Mouse (Mus musculus) lung, postnatal 0 days (tissue): ENCODE measurements around the gene Cubn. TPM values are rescaled to one million over a fixed set of nuclear protein-coding genes. Genes with fewer than 3 reads are reported as not detected.
A peak's percentile ranks its signal among the peaks of the same experiment; 100 is the strongest.

ENCODE experiments used
- ATAC-seq: fragments of 200-750 bp; cut with Nextera tagmentation; 2 replicates; pipeline ENCODE4 v1.8.0; 2017; ENCODE audit warnings: moderate library complexity
- DNase-seq: peaks from one replicate; pipeline ENCODE4 v3.0.0-alpha.2; 2016; ENCODE audit warnings: low spot score
- H3K27ac ChIP-seq: fragments of 300-500 bp; sonication (generic); 2 replicates; pipeline ENCODE4 v1.5.1; 2014; ENCODE audit warnings: antibody characterized with exemption, mild to moderate bottlenecking, low read length, mixed read lengths
- H3K27me3 ChIP-seq: fragments of 300-500 bp; sonication (generic); replicated peaks from 2 replicates; pipeline ENCODE4 v1.6.1; 2014; ENCODE audit warnings: low read length, mixed read lengths; ENCODE audit not compliant: insufficient read depth
- H3K36me3 ChIP-seq: fragments of 300-500 bp; sonication (generic); 2 replicates; pipeline ENCODE4 v1.6.1; 2014; ENCODE audit warnings: low read length, mixed read lengths; ENCODE audit not compliant: insufficient read depth
- H3K4me1 ChIP-seq: fragments of 300-500 bp; sonication (generic); 2 replicates; pipeline ENCODE4 v1.6.1; 2014; ENCODE audit warnings: antibody characterized with exemption, low read depth, low read length, mixed read lengths; ENCODE audit not compliant: insufficient read depth
- H3K4me2 ChIP-seq: fragments of 300-500 bp; sonication (generic); replicated peaks from 2 replicates; pipeline ENCODE4 v1.6.1; 2014; ENCODE audit warnings: low read depth, mild to moderate bottlenecking, low read length, moderate library complexity, mixed read lengths
- H3K4me3 ChIP-seq: fragments of 300-500 bp; sonication (generic); 2 replicates; pipeline ENCODE4 v1.5.1; 2014; ENCODE audit warnings: low read depth, low read length
- H3K9ac ChIP-seq: fragments of 300-500 bp; sonication (generic); replicated peaks from 2 replicates; pipeline ENCODE4 v1.6.1; 2014; ENCODE audit warnings: low read depth, mild to moderate bottlenecking
- H3K9me3 ChIP-seq: fragments of 300-500 bp; sonication (generic); 2 replicates; pipeline ENCODE4 v1.6.1; 2016; ENCODE audit warnings: low read length, mixed read lengths
- CTCF ChIP-seq: IDR thresholded peaks from 2 replicates; pipeline ENCODE4 v1.5.1; 2016; ENCODE audit warnings: antibody characterized with exemption, mild to moderate bottlenecking
- EP300 ChIP-seq: IDR thresholded peaks from 2 replicates; pipeline ENCODE4 v1.6.1; 2016; ENCODE audit warnings: antibody characterized with exemption, mild to moderate bottlenecking, control low read depth
- WGBS: fragments of 180-500 bp; shearing (Covaris S2); extraction: QIAGEN DNeasy Blood & Tissue Kit; methylation state at CpG from one replicate; pipeline ENCODE4 v1.1.7; 2014; 5-methylcytosine and 5-hydroxymethylcytosine counted together
- polyA plus RNA-seq: library from polyadenylated mRNA; unstranded; fragments of >200 nt; fragmentation: Nextera tagmentation; extraction: Ambion mirVana; gene quantifications from 2 replicates; pipeline ENCODE4 v1.2.1, GENCODE M21; 2015

Gene Cubn
- polyA plus RNA-seq, 1 experiment from 2014 or later, result 0.24 TPM

- no peak overlapping the region; the same call in none of the 2 replicates for H3K27ac ChIP-seq
- H3K27me3 ChIP-seq, result no peaks in the 10 kb centered on the region
- WGBS, result 59% methylated on average over 3 of the region's 3 CpGs
- TF ChIP-seq CTCF, result no peak
- TF ChIP-seq EP300, result no peak
- DNase-seq, result no peak
- peaks cover 3% of the 10 kb centered on the region; the same call in 1 of the 2 replicates for H3K4me1 ChIP-seq
- no peaks in the 10 kb centered on the region for H3K9me3 ChIP-seq
- no peak for ATAC-seq
- H3K4me3 ChIP-seq, result no peak overlapping the region
- no peak overlapping the region for H3K9ac ChIP-seq
- no peak overlapping the region for H3K4me2 ChIP-seq
- no peaks in the 10 kb centered on the region for H3K36me3 ChIP-seq
These were observed 83.3 kb downstream of the Cubn start for GRCm38 (mm10) chr2:13408333-13408732.

GRCm38 (mm10) chr2:13407698-13408097, 83.9 kb downstream of the Cubn start:
- peak overlapping the region; percentile 34 for H3K27ac ChIP-seq
- peak; percentile 92 for TF ChIP-seq EP300
- TF ChIP-seq CTCF, result no peak
- H3K27me3 ChIP-seq, result no peaks in the 10 kb centered on the region
- H3K9ac ChIP-seq, result no peak overlapping the region
- H3K36me3 ChIP-seq, result no peaks in the 10 kb centered on the region
- H3K4me2 ChIP-seq, result no peak overlapping the region
- H3K9me3 ChIP-seq, result no peaks in the 10 kb centered on the region
- no peak overlapping the region for H3K4me3 ChIP-seq
- DNase-seq (peak; percentile 60), ATAC-seq (peak; percentile 76)
- peaks cover 3% of the 10 kb centered on the region; the same call in 1 of the 2 replicates for H3K4me1 ChIP-seq

- 25% methylated on average over 5 of the region's 5 CpGs for WGBS
- TF ChIP-seq CTCF (no peak), EP300 (no peak)
- peak; percentile 63 for ATAC-seq
- Histone ChIP-seq H3K27me3 (no peaks in the 10 kb centered on the region), H3K9me3 (no peaks in the 10 kb centered on the region), H3K4me3 (no peak overlapping the region), H3K4me1 (peaks cover 3% of the 10 kb centered on the region; the same call in 1 of the 2 replicates), H3K9ac (no peak overlapping the region), H3K27ac (peak overlapping the region; percentile 34), H3K36me3 (no peaks in the 10 kb centered on the region), H3K4me2 (no peak overlapping the region)
- peak; percentile 59 for DNase-seq
These were observed 84.3 kb downstream of the Cubn start for GRCm38 (mm10) chr2:13407272-13407671.

GRCm38 (mm10) chr2:13404986-13405678, 86.5 kb downstream of the Cubn start:
- H3K9ac ChIP-seq, result no peak overlapping the region
- TF ChIP-seq CTCF (no peak), EP300 (no peak)
- no peak overlapping the region for H3K4me2 ChIP-seq
- peaks cover 3% of the 10 kb centered on the region; the same call in 1 of the 2 replicates for H3K4me1 ChIP-seq
- no peaks in the 10 kb centered on the region for H3K9me3 ChIP-seq
- ATAC-seq (no peak), DNase-seq (peak; percentile 21)
- no peak overlapping the region for H3K27ac ChIP-seq
- no peak overlapping the region for H3K4me3 ChIP-seq
- H3K36me3 ChIP-seq, result no peaks in the 10 kb centered on the region
- 67% methylated on average over 5 of the region's 5 CpGs for WGBS
- no peaks in the 10 kb centered on the region for H3K27me3 ChIP-seq

- H3K27ac ChIP-seq, result peak overlapping the region; percentile 28; the same call in 1 of the 2 replicates
- H3K36me3 ChIP-seq, result no peaks in the 10 kb centered on the region
- no peak overlapping the region for H3K4me3 ChIP-seq
- H3K9ac ChIP-seq, result no peak overlapping the region
- DNase-seq (peak; percentile 79), ATAC-seq (peak; percentile 33)
- no peaks in the 10 kb centered on the region for H3K27me3 ChIP-seq
- WGBS, result 66% methylated on average over 6 of the region's 6 CpGs
- no peak overlapping the region for H3K4me2 ChIP-seq
- no peaks in the 10 kb centered on the region for H3K9me3 ChIP-seq
- TF ChIP-seq CTCF, result no peak
- peak; percentile 48 for TF ChIP-seq EP300
- H3K4me1 ChIP-seq, result peaks cover 3% of the 10 kb centered on the region; the same call in 1 of the 2 replicates
These were observed 90.8 kb downstream of the Cubn start for GRCm38 (mm10) chr2:13400831-13401230.

- ATAC-seq (peak; percentile 18; the same call in 1 of the 2 replicates), DNase-seq (peak; percentile 31)
- no peak overlapping the region for H3K4me2 ChIP-seq
- 43% methylated on average over 5 of the region's 5 CpGs for WGBS
- H3K36me3 ChIP-seq, result no peaks in the 10 kb centered on the region
- TF ChIP-seq CTCF, result no peak
- no peak for TF ChIP-seq EP300
- no peak overlapping the region for H3K4me3 ChIP-seq
- H3K27me3 ChIP-seq, result no peaks in the 10 kb centered on the region
- H3K9me3 ChIP-seq, result no peaks in the 10 kb centered on the region
- H3K4me1 ChIP-seq, result peaks cover 3% of the 10 kb centered on the region; the same call in 1 of the 2 replicates
- H3K9ac ChIP-seq, result no peak overlapping the region
- peak overlapping the region; percentile 77 for H3K27ac ChIP-seq
These were observed 92.0 kb downstream of the Cubn start for GRCm38 (mm10) chr2:13399480-13400072.
